Mouse (Mus musculus): ENCODE data around the gene Lhb.

- TF ChIP-seq POLR2A (IDR thresholded peaks at IDR 0.05; ENCODE audit: insufficient read depth, low read depth, low read length) = no peak
- TF ChIP-seq CTCF (IDR thresholded peaks at IDR 0.05; ENCODE audit: insufficient read depth, low read depth, low read length) = no peak
Measured at GRCm38 (mm10) chr7:45455932-45456696, 35.5 kb downstream of the Lhb start.
